13 mouse cellular contexts compared by ENCODE assay signal in the genomic region with DNA sequence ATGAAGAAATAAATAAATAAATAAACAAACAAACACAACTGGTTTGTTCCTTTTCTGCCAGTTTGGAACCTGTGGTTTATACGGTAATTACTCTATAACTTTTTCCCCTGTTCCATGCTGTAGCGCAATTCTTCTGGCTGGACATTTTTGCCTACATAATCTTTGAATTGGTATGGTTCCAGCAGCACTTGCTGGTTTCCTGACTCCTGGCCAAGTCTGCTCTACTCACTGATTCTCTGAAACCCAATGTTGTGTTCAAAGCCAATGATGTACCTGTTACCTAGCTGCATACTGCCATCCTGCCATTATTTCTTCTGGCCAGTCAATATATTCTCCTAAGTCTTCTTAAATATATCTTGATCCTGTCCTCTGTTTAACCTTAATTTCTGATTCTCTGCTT.
DNase-seq lines count a peak whose midpoint lies in the region.
"Had no signal": no experiment of that assay in that cellular context is flagged by ENCODE, and none has a peak within 500 bp of the region (broad histone marks: within the 10 kb centered on the region; RNA-seq: fewer than 3 reads in every experiment).

No protein-coding gene starts in this region.

- intact Hi-C loops in left cerebral cortex, postnatal 4 days (cut with DNase I), result no loop called here

- peak; percentile 4 for DNase-seq in adrenal gland, postnatal 14 days
- no peak for DNase-seq in adrenal gland, postnatal 10 days
- peak; percentile 5 to 29 for DNase-seq in cerebellum, postnatal 36 days
- no peak for DNase-seq in cerebellum, adult 8-10 months
- peak; percentile 39 for DNase-seq in left cerebral cortex, postnatal 4 days
- DNase-seq in left cerebral cortex, adult 11 months (ENCODE audit: low spot score), result no peak
- peak; percentile 15 for DNase-seq in adipocyte (ENCODE audit: low spot score)
- DNase-seq: adrenal gland, postnatal 25 days; B cell, adult 2 months; cerebellum, adult 11 months; gastrocnemius, postnatal 14 days; heart, adult 2 months; heart, postnatal 14 days had no signal

Comparison
In these comparisons a context has a peak if more than half of its experiments do, and no peak if none do; other contexts are left out.
1. DNase-seq: peak in adrenal gland, postnatal 14 days (single experiment), cerebellum, postnatal 36 days (2 of 2), left cerebral cortex, postnatal 4 days (single experiment) and adipocyte (single experiment); none in adrenal gland, postnatal 10 days (single experiment), cerebellum, adult 8-10 months (single experiment) and left cerebral cortex, adult 11 months (single experiment).